Mouse (Mus musculus): Measurements from ENCODE around the gene Arhgef3.

GRCm38 (mm10) chr14:27199870-27200269, 85.2 kb downstream of the Arhgef3 start:
- TF ChIP-seq CTCF (IDR thresholded peaks at IDR 0.05; ENCODE audit: low read depth, low read length) (no peak), POLR2A (IDR thresholded peaks at IDR 0.05; ENCODE audit: insufficient read depth, low read length) (no peak), EP300 (IDR thresholded peaks at IDR 0.05; ENCODE audit: insufficient read depth, low read depth, low read length) (no peak)
